Mouse (Mus musculus): ENCODE measurements at regions not wholly inside any gene's neighbourhood (a gene's known extent, or its start where the extent isn't known, plus 50 kb on each side); places are given as distances from the start of the nearest gene placed in this dataset.

DNA sequence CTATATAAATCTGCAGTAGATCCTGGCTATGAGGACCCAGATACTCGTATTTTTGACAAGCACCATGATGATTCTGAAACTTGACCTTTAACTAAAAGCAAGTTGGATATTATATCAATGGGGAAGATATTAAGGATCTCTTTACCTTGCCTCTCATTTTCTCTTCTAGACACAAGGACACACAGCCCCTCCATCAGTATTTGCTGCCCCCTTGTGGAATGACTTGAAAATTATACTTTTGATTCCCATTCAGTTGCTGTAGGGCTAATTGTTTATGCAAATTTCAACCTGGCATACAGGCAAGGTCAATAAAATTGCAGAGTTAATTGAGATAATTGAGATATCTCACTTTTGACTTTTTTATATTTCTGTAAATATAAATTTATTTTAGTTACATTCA lies 375.5 kb downstream of the Nap1l3 start:
- peak; percentile 13 for DNase-seq
